In genomic region chr8:71397701-71398100, GRCm38 (mm10) we compare ENCODE assay signal across 7 mouse cellular contexts. TPM values are rescaled to one million over a fixed set of nuclear protein-coding genes. Genes with fewer than 3 reads are reported as not detected.
A peak's percentile ranks its signal among the peaks of the same experiment; 100 is the strongest.
DNase-seq lines count a peak whose midpoint lies in the region; ATAC-seq and TF ChIP-seq lines count a peak whose summit lies in the region.

No protein-coding gene starts in this region.

- TF ChIP-seq CTCF in lung, adult 2 months (IDR thresholded peaks at IDR 0.05; ENCODE audit: insufficient read depth, low read length): no peak

- peaks cover 16% of the 10 kb centered on the region for H3K36me3 ChIP-seq in lung, embryonic 15.5 days
- peaks cover 37% of the 10 kb centered on the region for H3K36me3 ChIP-seq in forebrain, embryonic 10.5 days (replicated peaks)
- peaks cover 7% of the 10 kb centered on the region; the same call in 1 of the 2 replicates for H3K36me3 ChIP-seq in hindbrain, embryonic 16.5 days (ENCODE audit: control insufficient read depth, insufficient read depth, low read length)
- H3K36me3 ChIP-seq in neural tube, embryonic 12.5 days: peaks cover 14% of the 10 kb centered on the region

- no peak overlapping the region for H3K9ac ChIP-seq in lung, embryonic 15.5 days
- H3K9ac ChIP-seq in hindbrain, embryonic 16.5 days (ENCODE audit: low read depth, low read length): no peak overlapping the region
- 0 out of 2 replicates have a peak overlapping the region, but pooled peaks have one; percentile 69 for H3K9ac ChIP-seq in neural tube, embryonic 12.5 days

- peak overlapping the region; percentile 80 for H3K4me2 ChIP-seq in lung, embryonic 15.5 days
- peak overlapping the region; percentile 97 for H3K4me2 ChIP-seq in hindbrain, embryonic 16.5 days (ENCODE audit: low read length)
- H3K4me2 ChIP-seq in neural tube, embryonic 12.5 days (replicated peaks): peak overlapping the region; percentile 75

- H3K27ac ChIP-seq in lung, embryonic 15.5 days: no peak overlapping the region
- H3K27ac ChIP-seq in forebrain, embryonic 10.5 days: no peak overlapping the region; the same call in 1 of the 2 replicates
- no peak overlapping the region for H3K27ac ChIP-seq in hindbrain, embryonic 16.5 days (ENCODE audit: low read depth, low read length)
- H3K27ac ChIP-seq in neural tube, embryonic 12.5 days: no peak overlapping the region

- DNase-seq in lung, adult 2 months: no peak
- DNase-seq in forebrain, embryonic 10.5 days (ENCODE audit: extremely low spot score, low spot score): no peak
- DNase-seq in gastrocnemius, postnatal 14 days: no peak
- DNase-seq in layer of hippocampus, postnatal 14 days (ENCODE audit: low spot score in 2 of 2): no peak

- peaks cover 14% of the 10 kb centered on the region for H3K4me1 ChIP-seq in lung, embryonic 15.5 days
- H3K4me1 ChIP-seq in lung, adult 2 months (ENCODE audit: control insufficient read depth, insufficient read depth, low read length): peaks cover 9% of the 10 kb centered on the region
- peaks cover 23% of the 10 kb centered on the region for H3K4me1 ChIP-seq in forebrain, embryonic 10.5 days
- H3K4me1 ChIP-seq in hindbrain, embryonic 16.5 days (ENCODE audit: control insufficient read depth, insufficient read depth, low read depth, low read length): peaks cover 12% of the 10 kb centered on the region
- H3K4me1 ChIP-seq in neural tube, embryonic 12.5 days: peaks cover 16% of the 10 kb centered on the region

- intact Hi-C loops in gastrocnemius, postnatal 14 days (cut with DNase I; ENCODE audit: low total_unique reads): no loop called here

- 82% methylated on average over 12 of the region's 12 CpGs for WGBS in lung, embryonic 15.5 days
- 83% methylated on average over 12 of the region's 12 CpGs for WGBS in lung, adult 2 months
- WGBS in forebrain, embryonic 10.5 days: 84% methylated on average over 12 of the region's 12 CpGs
- 86% methylated on average over 12 of the region's 12 CpGs for WGBS in hindbrain, embryonic 16.5 days
- 90% methylated on average over 12 of the region's 12 CpGs for WGBS in neural tube, embryonic 12.5 days

- H3K27me3 ChIP-seq in lung, embryonic 15.5 days: no peaks in the 10 kb centered on the region
- H3K27me3 ChIP-seq in forebrain, embryonic 10.5 days (ENCODE audit: poor library complexity, severe bottlenecking): no peaks in the 10 kb centered on the region
- H3K27me3 ChIP-seq in hindbrain, embryonic 16.5 days (replicated peaks; ENCODE audit: control insufficient read depth, insufficient read depth, low read length): no peaks in the 10 kb centered on the region
- no peaks in the 10 kb centered on the region for H3K27me3 ChIP-seq in neural tube, embryonic 12.5 days (replicated peaks)

- no peaks in the 10 kb centered on the region for H3K9me3 ChIP-seq in lung, embryonic 15.5 days
- no peaks in the 10 kb centered on the region for H3K9me3 ChIP-seq in forebrain, embryonic 10.5 days
- no peaks in the 10 kb centered on the region for H3K9me3 ChIP-seq in hindbrain, embryonic 16.5 days (ENCODE audit: control insufficient read depth, low read length)
- H3K9me3 ChIP-seq in neural tube, embryonic 12.5 days: no peaks in the 10 kb centered on the region

- TF ChIP-seq POLR2A in lung, adult 2 months (IDR thresholded peaks at IDR 0.05; ENCODE audit: borderline replicate concordance, extremely low read depth, low read depth, low read length): no peak

- H3K4me3 ChIP-seq in lung, embryonic 15.5 days: peak overlapping the region; percentile 63
- H3K4me3 ChIP-seq in lung, adult 2 months (replicated peaks; ENCODE audit: extremely low read depth, low read depth, low read length): no peak overlapping the region
- peak overlapping the region; percentile 79 for H3K4me3 ChIP-seq in forebrain, embryonic 10.5 days
- peak overlapping the region; percentile 80 for H3K4me3 ChIP-seq in hindbrain, embryonic 16.5 days (ENCODE audit: low read length)
- peak overlapping the region; percentile 63 for H3K4me3 ChIP-seq in neural tube, embryonic 12.5 days

- no peak for ATAC-seq in lung, embryonic 15.5 days (ENCODE audit: borderline replicate concordance, extremely low read depth, low FRiP score, low TSS enrichment)
- no peak for ATAC-seq in hindbrain, embryonic 16.5 days
- ATAC-seq in neural tube, embryonic 12.5 days (ENCODE audit: low FRiP score, low read depth): no peak

RNA-seq across cellular contexts. Expression of gene Babam1, which starts 1.0 kb away (rescaled TPM):
- polyA plus RNA-seq in lung, embryonic 15.5 days (2015; fragmentation: Nextera tagmentation; extraction: Ambion mirVana): 109 and 112 TPM in 2 replicates
- 120 and 145 TPM in 2 replicates for polyA plus RNA-seq in lung, adult 2 months (2012; rRNA removed)
- polyA plus RNA-seq in forebrain, embryonic 10.5 days (2016; fragmentation: Nextera tagmentation; extraction: Ambion mirVana): 106 and 108 TPM in 2 replicates
- 97.3 and 101 TPM in 2 replicates for polyA plus RNA-seq in hindbrain, embryonic 16.5 days (2015; fragmentation: Nextera tagmentation; extraction: Ambion mirVana)
- polyA plus RNA-seq in neural tube, embryonic 12.5 days (2016; fragmentation: Nextera tagmentation; extraction: Ambion mirVana): 95.6 and 100 TPM in 2 replicates
- total RNA-seq in gastrocnemius, postnatal 14 days (2021): 10 to 100 TPM; 61.3 to 66.5 TPM
- 10 to 100 TPM; 89.1 to 96.7 TPM for total RNA-seq in layer of hippocampus, postnatal 14 days (2021)

RNA-seq across cellular contexts. Expression of gene Ushbp1, which starts 2.1 kb away (rescaled TPM):
- polyA plus RNA-seq in lung, embryonic 15.5 days (2015; fragmentation: Nextera tagmentation; extraction: Ambion mirVana): 28.2 and 30.7 TPM in 2 replicates
- polyA plus RNA-seq in lung, adult 2 months (2012; rRNA removed): 155 and 170 TPM in 2 replicates
- polyA plus RNA-seq in forebrain, embryonic 10.5 days (2016; fragmentation: Nextera tagmentation; extraction: Ambion mirVana): 5.8 and 5.9 TPM in 2 replicates
- 7.3 and 9.5 TPM in 2 replicates for polyA plus RNA-seq in hindbrain, embryonic 16.5 days (2015; fragmentation: Nextera tagmentation; extraction: Ambion mirVana)
- polyA plus RNA-seq in neural tube, embryonic 12.5 days (2016; fragmentation: Nextera tagmentation; extraction: Ambion mirVana): 6.0 and 6.8 TPM in 2 replicates
- 10 to 100 TPM; 11.0 to 12.9 TPM for total RNA-seq in gastrocnemius, postnatal 14 days (2021)
- 1 to 10 TPM; 5.1 to 5.2 TPM for total RNA-seq in layer of hippocampus, postnatal 14 days (2021)

RNA-seq across cellular contexts. Expression of gene Ankle1, which starts 8.1 kb away (rescaled TPM):
- 42.6 and 46.7 TPM in 2 replicates for polyA plus RNA-seq in lung, embryonic 15.5 days (2015; fragmentation: Nextera tagmentation; extraction: Ambion mirVana)
- 1.4 and 2.2 TPM in 2 replicates for polyA plus RNA-seq in lung, adult 2 months (2012; rRNA removed)
- 47.3 and 51.2 TPM in 2 replicates for polyA plus RNA-seq in forebrain, embryonic 10.5 days (2016; fragmentation: Nextera tagmentation; extraction: Ambion mirVana)
- 8.8 and 9.8 TPM in 2 replicates for polyA plus RNA-seq in hindbrain, embryonic 16.5 days (2015; fragmentation: Nextera tagmentation; extraction: Ambion mirVana)
- polyA plus RNA-seq in neural tube, embryonic 12.5 days (2016; fragmentation: Nextera tagmentation; extraction: Ambion mirVana): 24.0 and 26.6 TPM in 2 replicates
- total RNA-seq in gastrocnemius, postnatal 14 days (2021): under 1 TPM; 0.78 to 0.86 TPM
- total RNA-seq in layer of hippocampus, postnatal 14 days (2021): 1 to 10 TPM in 1 of 2 experiments, under 1 TPM in 1; 0.60 to 1.7 TPM

RNA-seq across cellular contexts. Expression of gene Nr2f6, which starts 15.9 kb away (rescaled TPM):
- 76.6 and 80.4 TPM in 2 replicates for polyA plus RNA-seq in lung, embryonic 15.5 days (2015; fragmentation: Nextera tagmentation; extraction: Ambion mirVana)
- polyA plus RNA-seq in lung, adult 2 months (2012; rRNA removed): 133 and 205 TPM in 2 replicates
- 47.8 and 49.0 TPM in 2 replicates for polyA plus RNA-seq in forebrain, embryonic 10.5 days (2016; fragmentation: Nextera tagmentation; extraction: Ambion mirVana)
- 20.7 and 23.6 TPM in 2 replicates for polyA plus RNA-seq in hindbrain, embryonic 16.5 days (2015; fragmentation: Nextera tagmentation; extraction: Ambion mirVana)
- 61.5 and 67.0 TPM in 2 replicates for polyA plus RNA-seq in neural tube, embryonic 12.5 days (2016; fragmentation: Nextera tagmentation; extraction: Ambion mirVana)
- 10 to 100 TPM; 16.0 to 21.5 TPM for total RNA-seq in gastrocnemius, postnatal 14 days (2021)
- total RNA-seq in layer of hippocampus, postnatal 14 days (2021): 10 to 100 TPM; 33.9 to 36.7 TPM

RNA-seq across cellular contexts. Expression of gene Ocel1, which starts 26.6 kb away (rescaled TPM):
- polyA plus RNA-seq in lung, embryonic 15.5 days (2015; fragmentation: Nextera tagmentation; extraction: Ambion mirVana): 7.0 and 7.2 TPM in 2 replicates
- 16.9 and 21.1 TPM in 2 replicates for polyA plus RNA-seq in lung, adult 2 months (2012; rRNA removed)
- 3.5 and 4.0 TPM in 2 replicates for polyA plus RNA-seq in forebrain, embryonic 10.5 days (2016; fragmentation: Nextera tagmentation; extraction: Ambion mirVana)
- polyA plus RNA-seq in hindbrain, embryonic 16.5 days (2015; fragmentation: Nextera tagmentation; extraction: Ambion mirVana): 5.5 and 6.3 TPM in 2 replicates
- polyA plus RNA-seq in neural tube, embryonic 12.5 days (2016; fragmentation: Nextera tagmentation; extraction: Ambion mirVana): 5.3 and 5.7 TPM in 2 replicates
- 1 to 10 TPM; 5.9 to 7.5 TPM for total RNA-seq in gastrocnemius, postnatal 14 days (2021)
- 10 to 100 TPM; 16.0 to 18.1 TPM for total RNA-seq in layer of hippocampus, postnatal 14 days (2021)
